Mouse (Mus musculus) monocyte, adult 2 months (primary cell): ENCODE results near the gene Pglyrp3.
"Not testable (repeated sequence)": the region's sequence is repeated elsewhere in the genome, so short reads cannot be mapped to it uniquely, and the experiment has no call there.

Experiments
- DNase-seq, 2 experiments: peaks; one replicate each; pipeline ENCODE4 v3.0.0; 2022; ENCODE audit warnings: low spot score in 2 of 2, low read depth in 1 of 2

The Pglyrp3 gene

GRCm38 (mm10) chr3:92014283-92014682, at the start of gene Pglyrp3:
Pglyrp3 (plus strand) TSS chr3:92014583.
- DNase-seq, result no peak

GRCm38 (mm10) chr3:92011001-92011400, 3.4 kb upstream of the Pglyrp3 start:
- DNase-seq, result no peak

GRCm38 (mm10) chr3:92024541-92024940, 10.2 kb downstream of the Pglyrp3 start:
- not testable (repeated sequence) for DNase-seq

GRCm38 (mm10) chr3:92033203-92033602, 18.8 kb downstream of the Pglyrp3 start:
- DNase-seq, result no peak

- no peak for DNase-seq
Observed at GRCm38 (mm10) chr3:92033892-92034291, 19.5 kb downstream of the Pglyrp3 start.

GRCm38 (mm10) chr3:92050382-92051054, 36.1 kb downstream of the Pglyrp3 start:
- DNase-seq, result no peak

GRCm38 (mm10) chr3:92080462-92081284, 66.3 kb downstream of the Pglyrp3 start:
- DNase-seq, result no peak
